Mouse (Mus musculus) spleen, postnatal 14 days (tissue): ENCODE measurements around the gene Foxp1.

Experiments
- DNase-seq, 2 experiments: peaks; one replicate each; pipeline ENCODE4 v3.0.0; 2021 to 2022; ENCODE audit warnings: low spot score in 2 of 2

Gene Foxp1

GRCm38 (mm10) chr6:99359765-99360499 is 162.6 kb downstream of the Foxp1 start:
- DNase-seq, result no peak

- no peak for DNase-seq
Measured at GRCm38 (mm10) chr6:99359036-99359698, 163.4 kb downstream of the Foxp1 start.

- no peak for DNase-seq
Measured at GRCm38 (mm10) chr6:99357931-99358330, 164.6 kb downstream of the Foxp1 start.

DNA sequence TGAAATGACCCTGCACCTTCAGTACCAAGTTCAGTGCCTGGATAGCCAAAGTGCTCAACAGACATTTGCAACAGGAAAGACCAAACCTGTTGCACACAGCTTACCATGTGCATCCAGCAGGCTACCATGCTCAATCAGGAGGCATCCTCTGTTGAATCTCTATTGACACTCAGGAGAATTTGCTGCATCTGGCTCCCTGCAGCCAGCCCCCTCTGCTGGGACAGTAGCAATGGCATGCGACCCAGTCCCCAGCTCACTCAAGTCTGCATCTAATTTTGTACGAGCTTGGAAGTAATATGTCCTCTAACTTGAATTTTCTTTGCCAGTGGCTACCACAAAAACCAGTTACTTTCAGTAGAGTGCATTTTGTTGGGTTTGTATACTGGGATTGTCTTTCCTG is 168.2 kb downstream of the Foxp1 start:
- DNase-seq, result no peak

DNA sequence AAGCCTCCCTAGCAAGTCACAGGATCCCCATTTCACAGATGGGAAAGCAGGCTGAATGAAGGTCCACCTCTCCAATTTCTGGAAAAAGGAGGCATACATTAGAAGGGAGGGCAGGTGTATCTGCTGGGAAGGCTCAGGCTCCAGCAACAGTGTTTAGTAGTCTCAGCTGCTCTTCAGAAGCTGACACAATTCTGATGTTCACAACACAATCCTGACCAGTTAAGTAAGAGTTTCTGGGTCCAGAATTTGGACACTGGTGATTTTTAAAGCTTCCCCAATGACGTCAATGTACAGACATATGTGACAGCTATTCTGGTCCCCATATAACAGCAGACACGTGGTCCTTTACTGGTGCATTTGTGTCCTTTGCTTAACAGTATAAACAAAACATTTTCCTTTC is 169.1 kb downstream of the Foxp1 start:
- DNase-seq, result no peak

DNA sequence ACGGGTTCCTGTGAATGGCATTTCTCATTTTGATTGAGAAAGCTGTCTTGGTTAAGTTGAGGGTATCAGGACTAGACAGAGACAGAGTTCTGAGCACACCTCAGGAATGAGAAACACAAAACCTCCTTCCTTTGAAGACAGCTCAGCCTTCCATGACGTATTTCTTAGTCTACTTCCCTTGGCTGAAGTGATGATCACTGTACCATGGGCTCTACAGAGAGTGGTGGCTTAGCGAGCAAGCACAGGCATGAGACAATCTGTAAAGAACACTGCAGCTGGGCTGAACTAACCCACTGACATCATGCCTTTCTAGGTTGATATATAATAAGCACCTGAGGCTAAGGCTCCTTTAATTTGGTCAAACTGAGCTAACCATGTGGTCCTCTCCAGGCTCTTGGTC is 172.0 kb downstream of the Foxp1 start:
- DNase-seq, result no peak

GRCm38 (mm10) chr6:99350156-99350555 is 172.4 kb downstream of the Foxp1 start:
- no peak for DNase-seq

DNA sequence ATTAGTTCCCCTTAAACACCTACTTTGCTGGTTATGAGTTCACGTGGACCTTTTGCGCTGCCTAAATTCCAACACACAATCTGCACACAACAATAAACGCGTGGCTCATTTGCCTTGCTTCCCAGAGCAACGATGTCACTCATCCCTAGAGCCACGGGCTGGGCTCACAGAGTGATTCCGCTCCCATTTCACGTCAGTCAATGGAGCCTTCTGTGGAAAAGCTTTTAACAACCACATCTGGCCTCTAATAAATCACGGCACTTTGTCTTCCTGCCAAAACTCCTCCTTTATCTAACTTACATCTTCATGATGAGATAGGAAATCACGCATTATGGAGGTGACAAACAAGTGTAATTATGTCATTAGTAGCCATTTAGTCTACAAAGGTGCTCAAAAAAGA is 174.7 kb downstream of the Foxp1 start:
- no peak for DNase-seq

- DNase-seq, result no peak
Measured at GRCm38 (mm10) chr6:99344966-99345365, 177.6 kb downstream of the Foxp1 start.

GRCm38 (mm10) chr6:99344357-99344756 is 178.2 kb downstream of the Foxp1 start:
- no peak for DNase-seq

- no peak for DNase-seq
Measured at GRCm38 (mm10) chr6:99343815-99344214, 178.7 kb downstream of the Foxp1 start.

- DNase-seq, result no peak
Measured at GRCm38 (mm10) chr6:99342416-99342815, 180.1 kb downstream of the Foxp1 start.

GRCm38 (mm10) chr6:99340902-99341301 is 181.6 kb downstream of the Foxp1 start:
- DNase-seq, result no peak

GRCm38 (mm10) chr6:99339986-99340721 is 182.4 kb downstream of the Foxp1 start:
- DNase-seq, result no peak

DNA sequence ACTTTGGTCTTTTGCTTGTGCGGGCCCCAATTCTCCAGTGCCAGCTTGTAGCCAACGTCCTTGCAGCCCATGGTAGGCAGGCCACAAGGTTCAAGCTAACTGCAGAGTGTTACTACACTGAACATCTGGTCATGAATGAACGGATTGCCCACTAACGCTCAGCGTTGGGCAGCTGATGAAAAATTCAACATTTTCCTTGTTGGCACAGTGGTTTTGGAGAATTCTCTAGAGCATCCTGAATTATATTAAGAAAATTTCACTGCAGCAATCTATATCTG is 183.2 kb downstream of the Foxp1 start:
- DNase-seq, result no peak

DNA sequence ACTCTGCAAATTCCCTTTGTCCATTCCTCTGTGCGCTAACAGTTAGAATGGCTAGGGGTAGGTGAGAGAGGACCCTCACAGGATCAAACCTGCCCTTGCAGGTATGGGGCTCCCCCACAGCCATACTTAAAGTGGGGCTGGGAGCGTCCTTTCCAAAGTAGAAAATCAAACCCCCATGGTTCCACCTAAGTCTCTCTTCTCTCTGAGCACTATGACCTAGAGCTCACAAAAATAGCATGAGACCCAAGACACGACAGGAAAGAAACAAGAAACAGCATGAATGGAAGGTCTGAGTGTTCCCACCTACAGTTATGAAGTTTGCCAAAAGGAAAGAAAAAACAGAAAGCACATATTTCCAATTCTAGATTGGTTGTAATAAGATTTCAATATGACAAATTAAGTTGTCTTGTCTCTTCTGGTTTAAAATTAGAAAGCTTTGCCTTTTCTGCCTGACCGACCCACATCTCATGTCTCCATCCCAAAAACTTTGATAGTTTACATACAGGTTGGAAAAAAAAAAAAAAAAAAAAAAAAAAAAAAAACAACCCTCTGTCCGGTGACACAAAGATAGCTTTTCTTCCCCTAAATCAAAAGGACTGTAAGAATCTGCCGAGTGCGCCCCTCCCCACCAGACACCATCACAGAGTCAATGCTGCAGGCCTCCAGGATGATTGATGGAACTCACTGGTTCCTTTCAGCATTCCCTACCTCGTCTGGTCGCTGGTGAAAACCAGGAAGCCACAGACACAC is 183.8 kb downstream of the Foxp1 start:
- no peak for DNase-seq

DNA sequence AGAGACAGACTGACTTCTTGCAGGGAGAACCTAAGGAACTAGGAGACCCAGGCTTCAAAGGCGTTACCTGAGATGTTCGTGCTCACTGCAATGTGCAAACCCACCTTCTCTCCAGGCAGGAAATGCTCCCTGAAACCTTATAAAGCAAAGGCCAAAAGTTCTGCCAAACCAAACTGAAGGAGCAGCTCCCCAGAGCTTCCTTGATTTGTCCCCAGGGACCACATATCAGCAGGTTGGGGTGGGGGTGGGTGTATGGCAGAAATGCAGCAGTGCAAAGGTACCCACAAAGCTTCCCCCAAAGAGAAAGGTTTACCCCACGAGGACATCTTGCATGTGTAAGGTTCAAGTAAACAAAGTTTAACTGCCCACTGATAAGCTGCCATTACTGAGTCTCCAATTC is 184.3 kb downstream of the Foxp1 start:
- no peak for DNase-seq

- no peak for DNase-seq
Measured at GRCm38 (mm10) chr6:99337575-99337974, 184.9 kb downstream of the Foxp1 start.

DNA sequence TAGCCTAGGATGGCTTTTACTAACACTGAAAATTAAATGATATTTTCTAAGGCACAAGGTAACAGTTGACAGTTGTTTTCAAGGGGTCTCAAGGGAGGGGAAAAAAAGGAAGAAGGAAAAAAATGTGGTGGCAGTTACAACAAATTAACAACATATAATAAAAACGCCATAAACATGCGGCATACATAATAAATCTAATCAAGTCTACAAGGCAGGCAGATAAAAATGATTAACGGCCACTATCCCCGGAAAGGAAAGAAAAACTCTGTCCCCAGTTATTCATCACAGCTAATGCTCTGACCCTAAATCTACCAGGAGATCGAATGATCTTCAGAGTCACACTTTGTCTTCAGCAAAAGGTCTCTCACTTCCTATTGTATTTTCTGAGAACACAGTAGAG is 186.3 kb downstream of the Foxp1 start:
- no peak for DNase-seq

DNA sequence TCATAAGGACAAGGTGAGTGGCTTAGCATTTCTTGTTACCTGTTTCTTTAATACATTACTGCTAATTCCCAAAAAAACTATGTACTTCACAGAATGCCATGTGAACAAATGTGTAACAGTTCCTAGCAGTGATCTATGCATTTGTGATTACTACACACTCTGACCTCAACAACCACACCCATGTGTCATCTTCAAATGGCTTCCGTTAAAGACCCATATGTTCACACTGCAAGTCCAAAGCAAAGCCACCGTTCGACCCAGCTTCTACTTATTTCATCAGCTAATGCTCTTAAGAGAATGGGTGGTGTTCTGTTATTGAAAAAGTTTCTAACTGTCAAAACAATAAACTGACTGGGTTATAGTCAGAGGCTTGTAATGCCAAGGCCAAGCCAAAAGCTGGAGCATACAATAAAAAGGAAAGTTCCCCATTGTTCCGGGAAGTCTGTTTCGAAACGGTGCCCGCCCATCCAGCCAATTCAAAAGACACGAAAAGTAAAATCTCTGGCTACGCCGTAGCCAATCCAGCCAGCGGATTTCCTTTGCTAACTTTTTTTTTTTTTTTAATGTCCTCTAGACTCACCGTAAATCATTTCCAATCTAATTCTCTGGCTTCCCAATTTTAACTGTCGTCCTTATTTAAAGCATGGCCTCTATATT is 187.2 kb downstream of the Foxp1 start:
- no peak for DNase-seq

DNA sequence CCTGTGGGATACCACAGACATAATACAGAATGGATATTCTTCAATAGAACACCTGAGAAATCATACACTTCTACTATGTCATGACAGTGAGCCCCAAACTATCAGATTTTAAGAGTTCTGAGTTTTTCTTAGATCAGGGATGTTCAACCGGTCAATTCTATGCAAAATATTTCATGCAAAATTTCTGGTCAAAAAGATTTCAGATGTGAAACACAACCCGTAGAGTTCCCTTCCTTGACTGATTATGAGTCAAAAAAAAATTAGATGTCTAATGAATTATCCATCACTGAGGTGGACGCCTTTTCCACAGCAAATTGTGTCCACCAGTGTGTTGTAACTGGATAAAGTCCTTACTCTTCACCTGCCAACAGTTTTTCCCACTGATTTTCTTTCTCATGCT is 188.3 kb downstream of the Foxp1 start:
- DNase-seq, result no peak

DNA sequence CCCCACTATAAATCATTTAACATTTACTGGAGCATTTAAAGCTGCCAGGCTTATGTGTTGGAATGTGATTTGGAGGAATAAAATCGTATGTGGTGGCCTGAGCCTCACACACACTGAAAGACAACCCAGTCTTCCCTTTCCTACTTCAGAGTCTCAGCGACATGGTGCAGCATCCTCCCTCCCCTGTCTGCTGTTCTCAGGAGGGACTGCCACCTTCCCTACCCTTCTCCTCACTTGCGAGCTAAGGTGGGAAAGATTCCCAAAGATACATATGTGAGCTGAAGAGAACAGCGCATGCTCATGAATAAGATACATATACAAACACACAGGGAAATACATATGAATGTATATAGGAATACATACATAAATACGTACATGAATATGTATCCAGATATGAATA is 189.4 kb downstream of the Foxp1 start:
- no peak for DNase-seq
